Mouse (Mus musculus) embryonic facial prominence, embryonic 10.5 days (tissue): ENCODE measurements at regions not wholly inside any gene's neighbourhood (a gene's known extent, or its start where the extent isn't known, plus 50 kb on each side); places are given as distances from the start of the nearest gene placed in this dataset.

Experiments
- DNase-seq: peaks from one replicate; pipeline ENCODE4 v3.0.0-alpha.2; 2017; ENCODE audit warnings: low spot score
- H3K27ac ChIP-seq: fragments of 300-500 bp; sonication (generic); replicated peaks from 2 replicates; pipeline ENCODE4 v1.5.1; 2016; ENCODE audit warnings: mild to moderate bottlenecking
- H3K27me3 ChIP-seq: fragments of 300-500 bp; sonication (generic); replicated peaks from 2 replicates; pipeline ENCODE4 v1.6.1; 2016; ENCODE audit warnings: low read depth, mild to moderate bottlenecking; ENCODE audit not compliant: poor library complexity, severe bottlenecking
- H3K36me3 ChIP-seq: fragments of 300-500 bp; sonication (generic); replicated peaks from 2 replicates; pipeline ENCODE4 v1.6.1; 2016; ENCODE audit warnings: mild to moderate bottlenecking, moderate library complexity
- H3K4me1 ChIP-seq: fragments of 300-500 bp; sonication (generic); 2 replicates; pipeline ENCODE4 v1.6.1; 2016
- H3K4me3 ChIP-seq: fragments of 300-500 bp; sonication (generic); 2 replicates; pipeline ENCODE4 v1.5.1; 2016; ENCODE audit warnings: mild to moderate bottlenecking, moderate library complexity
- H3K9me3 ChIP-seq: fragments of 300-500 bp; sonication (generic); 2 replicates; pipeline ENCODE4 v1.6.1; 2016; ENCODE audit warnings: mild to moderate bottlenecking
- WGBS: fragments of 180-500 bp; shearing (Covaris S2); methylation state at CpG from one replicate; pipeline ENCODE4 v1.1.7; 2016; 5-methylcytosine and 5-hydroxymethylcytosine counted together

DNA sequence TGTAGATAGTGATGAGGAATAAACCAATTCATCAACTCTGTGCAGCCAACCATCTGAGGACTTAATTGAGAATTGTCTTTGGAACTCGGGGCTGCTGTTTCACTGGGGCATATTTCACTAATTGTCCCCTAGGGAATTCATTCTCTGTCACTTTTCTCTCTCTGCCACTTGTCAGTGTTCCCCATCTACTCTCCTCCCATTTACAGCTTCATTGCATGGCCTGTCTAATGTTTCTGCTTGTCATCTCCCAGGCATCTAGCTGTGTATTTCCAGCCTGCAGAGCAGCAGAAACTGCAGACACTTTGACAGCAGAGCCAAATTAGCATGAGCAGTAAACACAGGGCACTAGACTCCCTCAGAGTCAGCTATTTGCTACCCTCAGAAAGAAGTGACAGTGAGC is 1105.2 kb downstream of the Ntrk3 start:
- Histone ChIP-seq H3K36me3 (no peaks in the 10 kb centered on the region), H3K9me3 (no peaks in the 10 kb centered on the region), H3K27ac (no peak overlapping the region), H3K4me1 (peaks cover 6% of the 10 kb centered on the region; the same call in 1 of the 2 replicates), H3K27me3 (no peaks in the 10 kb centered on the region), H3K4me3 (no peak overlapping the region)
- DNase-seq = no peak
- 29% methylated on average over 1 of the region's 1 CpGs for WGBS

DNA sequence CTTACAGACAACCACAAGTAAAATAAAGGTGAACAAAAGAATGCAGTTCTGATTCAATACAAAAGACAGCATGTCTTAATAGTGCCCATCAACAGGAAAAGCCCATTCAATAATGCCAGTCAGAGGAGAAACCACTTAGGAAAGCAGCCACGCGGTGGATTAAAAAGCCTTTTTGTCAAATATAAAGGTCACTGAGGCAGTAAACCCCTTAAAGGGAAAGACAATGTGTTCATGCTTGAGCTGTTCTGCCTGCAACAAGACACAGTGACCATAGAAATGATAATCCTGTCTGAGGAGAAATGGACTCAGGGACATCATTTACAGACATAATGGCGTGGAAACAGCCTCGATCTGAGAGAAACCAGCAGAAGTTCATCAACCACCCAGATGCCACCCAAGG is 1114.3 kb downstream of the Ntrk3 start:
- H3K9me3 ChIP-seq = no peaks in the 10 kb centered on the region
- H3K4me3 ChIP-seq = no peak overlapping the region
- peaks cover 7% of the 10 kb centered on the region for H3K4me1 ChIP-seq
- H3K27ac ChIP-seq = no peak overlapping the region
- no peak for DNase-seq
- H3K36me3 ChIP-seq = no peaks in the 10 kb centered on the region
- H3K27me3 ChIP-seq = no peaks in the 10 kb centered on the region
- 64% methylated on average over 4 of the region's 4 CpGs for WGBS

DNA sequence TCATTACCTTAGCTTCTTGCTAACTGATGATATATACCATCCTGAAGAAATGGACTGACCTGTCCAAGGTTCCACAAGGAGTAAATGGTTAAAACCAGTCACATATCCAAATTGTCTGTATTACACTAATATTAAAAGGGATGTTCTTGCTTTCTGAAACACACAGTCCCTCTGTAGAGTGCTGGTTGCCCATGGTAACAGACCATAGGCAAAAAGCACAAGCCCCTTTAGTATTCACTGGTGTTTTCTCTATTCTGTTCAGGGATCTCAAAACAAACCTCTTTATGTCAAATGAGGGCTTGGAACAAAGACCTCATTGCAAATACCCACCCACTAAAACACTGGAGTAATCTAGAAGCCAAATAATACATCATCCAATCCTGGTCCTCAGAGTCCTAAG is 1114.9 kb downstream of the Ntrk3 start:
- Histone ChIP-seq H3K27ac (no peak overlapping the region), H3K4me3 (no peak overlapping the region), H3K27me3 (no peaks in the 10 kb centered on the region), H3K36me3 (no peaks in the 10 kb centered on the region), H3K9me3 (no peaks in the 10 kb centered on the region), H3K4me1 (peaks cover 7% of the 10 kb centered on the region)
- no peak for DNase-seq

GRCm38 (mm10) chr7:77572872-77573271 is 1164.9 kb downstream of the Ntrk3 start:
- Histone ChIP-seq H3K4me1 (no peaks in the 10 kb centered on the region), H3K4me3 (no peak overlapping the region), H3K9me3 (no peaks in the 10 kb centered on the region), H3K36me3 (no peaks in the 10 kb centered on the region), H3K27me3 (no peaks in the 10 kb centered on the region), H3K27ac (no peak overlapping the region)
- no peak for DNase-seq
- 82% methylated on average over 1 of the region's 1 CpGs for WGBS

DNA sequence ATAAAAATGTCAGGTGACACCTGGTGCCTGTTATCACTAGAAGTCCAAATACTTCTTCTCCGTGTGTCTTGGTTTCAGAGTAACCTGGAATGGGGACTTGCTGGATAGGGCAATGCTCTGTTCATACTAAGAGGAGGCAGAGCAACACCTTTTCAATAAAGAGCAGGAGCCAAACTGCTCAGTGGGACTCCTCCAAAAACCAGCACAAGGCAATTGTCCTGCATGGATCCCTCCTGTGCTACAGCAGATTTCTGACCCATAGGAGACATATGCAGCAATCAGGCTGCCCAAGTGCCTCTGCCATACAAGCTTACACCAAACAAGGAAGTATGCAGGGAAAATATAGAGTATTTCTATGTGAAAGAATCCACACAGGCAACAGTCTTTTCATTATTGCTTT is 1178.7 kb downstream of the Ntrk3 start:
- no peak for DNase-seq
- no peak overlapping the region for H3K4me3 ChIP-seq
- H3K27ac ChIP-seq = no peak overlapping the region
- 67% methylated on average over 1 of the region's 1 CpGs for WGBS
- H3K4me1 ChIP-seq = no peaks in the 10 kb centered on the region
- no peaks in the 10 kb centered on the region for H3K9me3 ChIP-seq
- H3K36me3 ChIP-seq = no peaks in the 10 kb centered on the region
- H3K27me3 ChIP-seq = no peaks in the 10 kb centered on the region

- Histone ChIP-seq H3K36me3 (no peaks in the 10 kb centered on the region), H3K27me3 (no peaks in the 10 kb centered on the region), H3K9me3 (no peaks in the 10 kb centered on the region), H3K4me1 (no peaks in the 10 kb centered on the region), H3K4me3 (no peak overlapping the region), H3K27ac (no peak overlapping the region)
- WGBS = 74% methylated on average over 4 of the region's 4 CpGs
- no peak for DNase-seq
These were observed 1179.3 kb downstream of the Ntrk3 start for GRCm38 (mm10) chr7:77558536-77558935.

DNA sequence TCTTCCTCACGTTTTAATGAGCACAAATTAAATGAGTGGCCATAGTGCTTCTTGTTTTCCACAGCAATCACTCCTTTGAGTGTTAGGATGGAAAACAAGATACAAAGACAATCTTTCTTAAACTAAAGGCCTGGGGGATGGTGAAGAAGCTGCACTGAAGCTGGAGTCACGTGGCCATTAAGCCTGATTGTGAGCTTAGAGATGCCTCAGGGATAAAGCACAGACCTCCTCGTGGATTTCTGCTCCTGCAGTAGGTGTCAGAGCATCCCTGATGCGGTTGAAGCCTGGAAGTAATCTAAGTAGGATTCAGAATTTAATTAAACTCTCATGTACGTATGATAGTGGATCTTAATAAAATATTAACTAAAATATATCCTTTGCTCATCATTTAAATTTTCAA is 1200.9 kb downstream of the Ntrk3 start:
- Histone ChIP-seq H3K27me3 (no peaks in the 10 kb centered on the region), H3K9me3 (no peaks in the 10 kb centered on the region), H3K4me1 (no peaks in the 10 kb centered on the region), H3K4me3 (no peak overlapping the region), H3K27ac (no peak overlapping the region), H3K36me3 (no peaks in the 10 kb centered on the region)
- 28% methylated on average over 5 of the region's 5 CpGs for WGBS
- no peak for DNase-seq

- Histone ChIP-seq H3K9me3 (no peaks in the 10 kb centered on the region), H3K36me3 (no peaks in the 10 kb centered on the region), H3K4me3 (no peak overlapping the region), H3K27me3 (no peaks in the 10 kb centered on the region), H3K4me1 (no peaks in the 10 kb centered on the region), H3K27ac (no peak overlapping the region)
- DNase-seq = no peak
- WGBS = 71% methylated on average over 5 of the region's 5 CpGs
These were observed 1209.9 kb downstream of the Ntrk3 start for GRCm38 (mm10) chr7:77527906-77528305.

GRCm38 (mm10) chr7:77509586-77509985 is 1228.2 kb downstream of the Ntrk3 start:
- WGBS = 89% methylated on average over 2 of the region's 2 CpGs
- DNase-seq = no peak

DNA sequence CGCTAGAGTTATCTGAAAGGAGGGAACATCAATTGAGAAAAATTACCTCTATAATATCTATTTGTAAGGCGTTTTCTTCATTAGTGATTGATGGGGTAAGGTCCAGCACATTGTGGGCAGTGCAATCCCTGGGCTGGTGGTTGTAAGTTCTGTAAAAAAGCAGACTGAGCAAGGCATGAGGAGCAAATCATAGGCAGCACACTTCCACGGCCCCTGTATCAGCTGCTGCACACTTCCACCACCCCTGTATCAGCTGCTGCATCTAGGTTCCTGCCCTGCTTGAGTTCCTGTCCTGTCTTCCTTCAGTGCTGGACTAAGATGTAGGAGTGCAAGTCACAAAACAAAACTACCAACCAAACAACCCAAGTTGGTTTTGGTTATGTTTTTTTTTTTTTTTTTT is 1230.2 kb downstream of the Ntrk3 start:
- Histone ChIP-seq H3K4me1 (no peaks in the 10 kb centered on the region), H3K9me3 (no peaks in the 10 kb centered on the region), H3K4me3 (no peak overlapping the region), H3K36me3 (no peaks in the 10 kb centered on the region), H3K27ac (no peak overlapping the region), H3K27me3 (no peaks in the 10 kb centered on the region)
- 78% methylated on average over 3 of the region's 3 CpGs for WGBS
- DNase-seq = no peak

More at GRCm38 (mm10) chr7:77509586-77509985, 1228.2 kb downstream of the Ntrk3 start:
- Histone ChIP-seq H3K4me1 (no peaks in the 10 kb centered on the region), H3K36me3 (no peaks in the 10 kb centered on the region), H3K27me3 (no peaks in the 10 kb centered on the region), H3K9me3 (no peaks in the 10 kb centered on the region), H3K27ac (no peak overlapping the region), H3K4me3 (no peak overlapping the region)

- no peak overlapping the region for H3K4me3 ChIP-seq
- H3K36me3 ChIP-seq = no peaks in the 10 kb centered on the region
- no peaks in the 10 kb centered on the region for H3K4me1 ChIP-seq
- no peak overlapping the region for H3K27ac ChIP-seq
- no peak for DNase-seq
- H3K27me3 ChIP-seq = no peaks in the 10 kb centered on the region
- no peaks in the 10 kb centered on the region for H3K9me3 ChIP-seq
- 85% methylated on average over 4 of the region's 4 CpGs for WGBS
These were observed 1235.2 kb downstream of the Ntrk3 start for GRCm38 (mm10) chr7:77502608-77503007.

DNA sequence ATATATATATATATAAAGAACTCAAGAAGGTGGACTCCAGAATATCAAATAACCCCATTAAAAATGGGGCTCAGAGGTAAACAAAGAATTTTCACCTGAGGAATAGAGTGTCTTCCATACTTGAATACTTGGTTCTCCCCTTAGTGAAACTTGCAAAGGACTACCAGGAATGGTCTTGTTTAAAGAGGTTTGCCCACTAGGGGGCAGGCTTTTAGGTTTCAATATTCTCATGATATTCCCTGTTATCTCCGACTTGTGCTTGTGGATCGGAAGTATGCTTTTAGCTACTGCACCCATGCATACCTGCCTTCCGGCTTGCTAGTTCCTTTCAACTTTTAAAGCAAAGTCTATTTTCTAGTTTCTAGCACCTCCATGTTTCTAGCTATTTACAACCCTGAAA is 1242.7 kb downstream of the Ntrk3 start:
- WGBS = 87% methylated on average over 3 of the region's 3 CpGs
- Histone ChIP-seq H3K4me1 (no peaks in the 10 kb centered on the region), H3K27ac (no peak overlapping the region), H3K27me3 (no peaks in the 10 kb centered on the region), H3K9me3 (no peaks in the 10 kb centered on the region), H3K4me3 (no peak overlapping the region), H3K36me3 (no peaks in the 10 kb centered on the region)
- DNase-seq = peak; percentile 8

DNA sequence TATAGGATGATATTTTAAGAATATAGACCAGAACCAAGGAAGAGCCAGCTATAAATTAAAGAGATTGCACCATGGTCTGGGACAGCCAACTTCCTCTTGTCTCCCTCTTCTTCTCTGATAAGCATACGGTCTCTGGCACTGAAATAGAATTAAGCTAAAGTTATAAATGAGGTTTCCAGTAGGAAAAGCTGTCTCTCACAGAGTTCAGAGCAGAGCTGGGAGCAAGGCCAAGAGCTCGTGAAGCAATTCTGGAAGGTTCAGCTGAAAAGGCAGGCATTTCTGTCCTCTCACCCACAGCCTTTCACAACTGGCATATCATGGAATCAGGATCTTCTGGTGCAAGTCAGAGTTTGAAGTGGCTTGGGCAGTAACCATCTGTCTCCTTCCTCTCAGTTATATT is 1247.8 kb downstream of the Agbl1 start:
- H3K27me3 ChIP-seq = no peaks in the 10 kb centered on the region
- WGBS = 81% methylated on average over 2 of the region's 2 CpGs
- DNase-seq = no peak

DNA sequence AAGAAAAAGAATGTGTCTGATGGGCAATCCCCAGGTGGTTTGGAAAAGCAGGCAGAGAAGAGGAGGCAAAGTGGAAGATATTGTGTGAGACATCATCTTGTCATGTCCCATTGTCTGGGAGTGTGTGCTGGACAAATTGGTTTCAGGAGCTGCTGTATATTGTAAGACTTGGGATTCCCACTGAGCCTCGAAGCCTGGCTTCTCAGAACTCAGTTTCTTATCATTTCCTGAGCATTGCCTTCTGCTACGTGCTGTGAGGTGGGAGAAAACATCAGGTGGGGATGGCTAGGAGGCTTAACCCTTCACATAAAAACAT is 1216.3 kb downstream of the Agbl1 start:
- Histone ChIP-seq H3K27me3 (no peaks in the 10 kb centered on the region), H3K27ac (no peak overlapping the region), H3K36me3 (no peaks in the 10 kb centered on the region), H3K9me3 (no peaks in the 10 kb centered on the region), H3K4me1 (peaks cover 8% of the 10 kb centered on the region; the same call in 1 of the 2 replicates), H3K4me3 (no peak overlapping the region)
- no peak for DNase-seq
- 50% methylated on average over 2 of the region's 2 CpGs for WGBS

More for the DNA sequence above, 1247.8 kb downstream of the Agbl1 start:
- H3K36me3 ChIP-seq = no peaks in the 10 kb centered on the region
- no peak overlapping the region for H3K4me3 ChIP-seq
- no peaks in the 10 kb centered on the region for H3K4me1 ChIP-seq
- H3K9me3 ChIP-seq = no peaks in the 10 kb centered on the region
- H3K27ac ChIP-seq = no peak overlapping the region
